Mouse (Mus musculus) brain, embryonic 14.5 days (tissue): ENCODE measurements at regions not wholly inside any gene's neighbourhood (a gene's known extent, or its start where the extent isn't known, plus 50 kb on each side); places are given as distances from the start of the nearest gene placed in this dataset.

Experiments
- CTCF ChIP-seq: fragments of 200-500 bp; IDR thresholded peaks from 2 replicates; pipeline ENCODE4 v1.5.1; 2012; ENCODE audit warnings: inconsistent platforms, mild to moderate bottlenecking, moderate library complexity, borderline replicate concordance; ENCODE audit not compliant: insufficient read depth, insufficient read length; ENCODE audit errors: extremely low read depth
- POLR2A ChIP-seq: fragments of 200-500 bp; IDR thresholded peaks from 2 replicates; pipeline ENCODE4 v1.6.1; 2012; ENCODE audit warnings: mild to moderate bottlenecking, inconsistent platforms, borderline replicate concordance; ENCODE audit not compliant: poor library complexity, insufficient read depth, insufficient read length, severe bottlenecking; ENCODE audit errors: extremely low read depth

DNA sequence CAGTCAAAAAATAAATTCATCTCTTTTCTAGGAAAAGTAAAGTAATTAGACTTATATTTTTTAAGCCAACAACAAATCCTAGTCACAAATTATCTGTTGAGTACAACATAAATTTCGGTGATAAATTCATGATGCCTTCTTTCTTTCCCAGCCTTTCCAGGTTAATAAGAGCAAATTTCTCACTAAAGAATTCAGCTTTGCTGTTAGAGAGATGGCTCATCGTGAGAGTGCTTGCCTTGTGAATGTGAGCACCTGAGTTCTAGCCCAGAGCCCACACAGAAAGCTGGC lies 125.2 kb upstream of the Intu start:
- TF ChIP-seq POLR2A (no peak), CTCF (no peak)
